Mouse (Mus musculus) c-Kit-positive CD71-positive TER-119-negative erythroid progenitor cells, embryonic 14.5 days (primary cell): Measurements from ENCODE around the gene Fam171a2.

Experiments used
- DNase-seq: peaks from one replicate; pipeline ENCODE4 v3.0.0-alpha.2; 2013; ENCODE audit warnings: low read depth

The Fam171a2 gene

DNA sequence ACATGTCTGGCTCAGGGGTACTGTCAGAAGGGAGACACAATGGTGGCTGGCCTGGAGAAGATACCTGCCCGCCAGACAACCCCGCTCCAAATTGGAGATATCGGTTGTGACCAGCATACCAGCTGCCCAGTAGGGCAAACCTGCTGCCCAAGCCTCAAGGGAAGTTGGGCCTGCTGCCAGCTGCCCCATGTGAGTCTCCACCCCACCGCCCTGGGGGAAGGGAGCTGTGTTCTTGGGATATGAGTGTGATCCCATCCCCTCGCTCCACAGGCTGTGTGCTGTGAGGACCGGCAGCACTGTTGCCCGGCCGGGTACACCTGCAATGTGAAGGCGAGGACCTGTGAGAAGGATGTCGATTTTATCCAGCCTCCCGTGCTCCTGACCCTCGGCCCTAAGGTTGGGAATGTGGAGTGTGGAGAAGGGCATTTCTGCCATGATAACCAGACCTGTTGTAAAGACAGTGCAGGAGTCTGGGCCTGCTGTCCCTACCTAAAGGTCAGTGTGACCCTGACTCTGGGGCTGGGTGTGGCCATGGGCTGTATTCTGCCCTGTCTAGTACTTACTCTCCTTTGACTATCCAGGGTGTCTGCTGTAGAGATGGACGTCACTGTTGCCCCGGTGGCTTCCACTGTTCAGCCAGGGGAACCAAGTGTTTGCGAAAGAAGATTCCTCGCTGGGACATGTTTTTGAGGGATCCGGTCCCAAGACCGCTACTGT, 11.6 kb downstream of the Fam171a2 start:
- no peak for DNase-seq

- no peak for DNase-seq
Observed at GRCm38 (mm10) chr11:102434816-102435705, 12.4 kb downstream of the Fam171a2 start.

DNA sequence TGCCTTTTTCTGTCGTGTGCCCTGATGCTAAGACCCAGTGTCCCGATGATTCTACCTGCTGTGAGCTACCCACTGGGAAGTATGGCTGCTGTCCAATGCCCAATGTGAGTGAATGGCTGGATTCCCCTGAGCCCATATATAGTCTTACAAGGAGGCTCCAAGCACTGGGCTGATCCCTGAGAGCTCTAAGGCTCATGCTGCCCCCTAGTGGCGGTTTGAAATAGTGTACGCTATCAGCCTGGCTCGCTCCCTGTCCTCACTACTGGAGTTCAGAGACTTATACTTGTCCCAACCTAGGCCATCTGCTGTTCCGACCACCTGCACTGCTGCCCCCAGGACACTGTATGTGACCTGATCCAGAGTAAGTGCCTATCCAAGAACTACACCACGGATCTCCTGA, 13.1 kb downstream of the Fam171a2 start:
- DNase-seq, result peak; percentile 84

DNA sequence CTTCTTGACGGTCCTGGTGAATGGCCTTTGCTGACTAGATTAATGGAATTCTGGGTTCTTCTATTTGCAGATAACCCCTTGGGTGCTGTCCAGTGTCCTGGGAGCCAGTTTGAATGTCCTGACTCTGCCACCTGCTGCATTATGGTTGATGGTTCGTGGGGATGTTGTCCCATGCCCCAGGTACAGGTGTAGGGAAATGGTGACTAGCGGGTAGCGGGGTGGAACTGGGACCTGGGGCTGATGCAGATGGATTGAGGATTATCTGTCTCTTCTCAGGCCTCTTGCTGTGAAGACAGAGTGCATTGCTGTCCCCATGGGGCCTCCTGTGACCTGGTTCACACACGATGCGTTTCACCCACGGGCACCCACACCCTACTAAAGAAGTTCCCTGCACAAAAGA, 13.6 kb downstream of the Fam171a2 start:
- no peak for DNase-seq

DNA sequence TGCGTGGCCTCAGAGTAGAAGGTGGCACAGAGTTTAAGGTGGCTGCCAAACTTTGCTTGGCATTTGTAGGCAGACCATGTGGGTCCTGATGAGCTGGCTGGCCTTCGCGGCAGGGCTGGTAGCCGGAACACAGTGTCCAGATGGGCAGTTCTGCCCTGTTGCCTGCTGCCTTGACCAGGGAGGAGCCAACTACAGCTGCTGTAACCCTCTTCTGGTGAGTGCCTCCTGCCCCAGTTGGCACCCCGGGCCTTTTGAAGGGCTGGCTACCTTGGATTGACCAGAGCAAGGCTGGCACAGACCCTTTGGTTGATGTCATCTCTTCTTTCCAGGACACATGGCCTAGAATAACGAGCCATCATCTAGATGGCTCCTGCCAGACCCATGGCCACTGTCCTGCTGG, 14.6 kb downstream of the Fam171a2 start:
- DNase-seq, result no peak

DNA sequence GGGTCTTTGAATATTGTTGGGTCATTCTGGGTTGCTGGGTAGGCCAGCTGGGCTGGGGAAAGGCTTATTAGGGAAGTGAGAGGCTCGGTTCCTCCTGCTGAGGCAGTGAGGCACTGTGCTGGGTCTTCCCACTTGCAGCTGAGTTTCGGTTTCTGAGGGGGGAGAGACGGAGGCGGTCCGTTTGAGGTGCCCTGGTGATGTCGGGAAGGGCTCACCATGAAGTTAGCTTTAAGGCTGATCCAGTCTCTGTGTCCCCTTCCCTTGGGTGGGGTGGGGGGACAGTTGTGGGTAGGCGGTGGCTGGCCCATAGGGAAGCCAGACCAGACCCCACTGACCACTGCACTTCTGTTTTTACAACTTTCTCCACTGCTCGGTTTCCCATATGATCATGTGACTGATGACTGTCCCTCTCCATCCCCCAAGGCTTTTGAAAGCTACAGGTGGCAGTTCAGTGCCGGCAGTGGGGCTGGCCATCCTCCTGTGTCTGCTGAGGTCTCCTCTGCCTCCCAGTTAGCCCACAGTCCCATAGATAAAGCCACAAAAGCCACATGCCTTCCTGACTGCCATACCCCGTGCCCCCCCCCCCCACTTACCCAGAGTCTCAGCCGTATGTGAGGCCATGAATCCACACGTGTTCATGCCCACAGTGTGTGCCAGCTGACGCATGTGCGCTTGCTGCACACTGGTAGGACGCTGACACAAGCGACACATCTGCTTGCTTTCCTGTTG, 15.2 kb downstream of the Fam171a2 start:
- no peak for DNase-seq

GRCm38 (mm10) chr11:102431728-102432114, 15.8 kb downstream of the Fam171a2 start:
- DNase-seq, result no peak

- peak; percentile 84 for DNase-seq
Observed at GRCm38 (mm10) chr11:102431018-102431645, 16.4 kb downstream of the Fam171a2 start.

- peak; percentile 74 for DNase-seq
Observed at GRCm38 (mm10) chr11:102430121-102431017, 17.1 kb downstream of the Fam171a2 start, which contains the start of gene Grn. Gene Grn, plus strand, starts transcription at chr11:102430315.

DNA sequence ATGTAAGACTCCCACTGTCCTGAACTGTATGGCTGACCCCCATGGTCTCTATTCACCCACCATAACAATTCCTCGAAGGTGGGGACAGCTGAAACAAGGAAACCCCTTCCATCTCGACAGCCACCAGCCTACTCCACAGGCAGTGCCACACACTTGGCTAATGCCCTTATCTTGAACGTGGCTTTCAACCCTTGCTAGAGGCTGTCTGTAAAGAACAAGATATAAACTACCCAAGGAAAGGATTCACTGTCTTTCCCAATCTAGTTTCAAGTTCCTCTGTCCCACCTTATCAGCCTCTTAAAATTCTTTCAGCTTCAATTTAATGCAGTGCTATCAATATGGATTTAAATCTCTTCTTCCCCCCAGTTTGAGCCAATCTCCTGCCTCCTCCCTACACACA, 17.9 kb downstream of the Fam171a2 start:
- no peak for DNase-seq

- no peak for DNase-seq
Observed at GRCm38 (mm10) chr11:102428981-102429540, 18.4 kb downstream of the Fam171a2 start.

- no peak for DNase-seq
Observed at GRCm38 (mm10) chr11:102425555-102426316, 21.7 kb downstream of the Fam171a2 start.

DNA sequence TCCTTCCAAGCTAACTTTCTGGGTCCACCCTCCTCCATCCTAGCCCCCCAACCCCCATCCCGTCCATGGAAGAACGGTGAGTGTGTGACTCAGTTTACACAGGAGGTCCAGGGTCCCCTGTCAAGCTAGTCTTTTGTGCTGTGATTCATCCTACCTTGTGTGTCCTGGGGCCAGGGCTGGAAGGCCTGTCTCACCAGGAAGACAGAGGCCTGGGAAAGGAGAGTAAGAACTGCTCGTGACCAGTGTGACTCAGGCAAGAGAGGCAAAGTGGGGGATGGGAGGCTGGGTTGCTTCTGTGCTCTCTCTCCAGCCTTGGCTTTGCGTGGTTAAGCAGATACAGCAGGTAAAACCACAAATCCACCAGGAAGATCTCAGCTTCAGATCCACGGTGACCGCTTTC, 22.8 kb downstream of the Fam171a2 start:
- no peak for DNase-seq

DNA sequence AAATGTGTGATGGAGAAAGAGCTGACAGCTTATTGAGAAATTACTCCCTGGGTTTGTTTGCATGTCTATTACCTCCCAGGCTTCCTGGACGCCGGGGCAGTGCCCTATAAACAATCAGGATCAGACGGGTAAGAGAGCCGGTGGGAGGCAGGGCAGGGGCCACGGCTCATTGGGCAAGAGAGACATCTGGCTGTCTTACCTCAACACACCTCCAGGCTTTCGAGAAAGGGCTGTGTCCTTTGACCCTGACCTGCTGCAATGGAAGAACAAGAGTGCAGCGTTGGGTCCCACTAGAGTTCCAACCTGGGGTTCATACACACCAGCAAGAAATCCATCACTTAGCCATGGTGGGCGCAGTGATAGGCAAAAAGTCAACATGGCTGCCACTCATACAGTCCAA, 25.9 kb downstream of the Fam171a2 start:
- no peak for DNase-seq

DNA sequence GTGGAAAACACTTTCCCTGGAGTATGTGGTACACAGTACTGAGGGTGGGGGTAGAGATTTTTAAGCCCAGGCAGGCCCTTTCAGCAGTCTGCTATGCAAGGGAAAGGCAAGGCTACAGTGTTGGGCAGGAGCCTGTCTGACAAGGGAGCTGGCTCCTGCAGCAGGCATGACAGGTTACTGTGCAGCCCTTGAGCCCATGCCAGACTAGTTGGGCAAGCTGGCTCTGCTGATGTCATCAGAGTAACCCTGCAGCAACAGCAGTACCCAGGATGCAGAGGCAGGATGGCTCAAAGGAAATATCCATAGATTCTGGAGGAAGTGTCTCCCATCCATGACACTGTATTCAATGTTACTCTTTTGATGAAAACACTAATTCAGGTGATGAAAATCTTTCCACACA, 28.6 kb downstream of the Fam171a2 start:
- no peak for DNase-seq

GRCm38 (mm10) chr11:102417160-102417559, 30.3 kb downstream of the Fam171a2 start:
- DNase-seq, result no peak

DNA sequence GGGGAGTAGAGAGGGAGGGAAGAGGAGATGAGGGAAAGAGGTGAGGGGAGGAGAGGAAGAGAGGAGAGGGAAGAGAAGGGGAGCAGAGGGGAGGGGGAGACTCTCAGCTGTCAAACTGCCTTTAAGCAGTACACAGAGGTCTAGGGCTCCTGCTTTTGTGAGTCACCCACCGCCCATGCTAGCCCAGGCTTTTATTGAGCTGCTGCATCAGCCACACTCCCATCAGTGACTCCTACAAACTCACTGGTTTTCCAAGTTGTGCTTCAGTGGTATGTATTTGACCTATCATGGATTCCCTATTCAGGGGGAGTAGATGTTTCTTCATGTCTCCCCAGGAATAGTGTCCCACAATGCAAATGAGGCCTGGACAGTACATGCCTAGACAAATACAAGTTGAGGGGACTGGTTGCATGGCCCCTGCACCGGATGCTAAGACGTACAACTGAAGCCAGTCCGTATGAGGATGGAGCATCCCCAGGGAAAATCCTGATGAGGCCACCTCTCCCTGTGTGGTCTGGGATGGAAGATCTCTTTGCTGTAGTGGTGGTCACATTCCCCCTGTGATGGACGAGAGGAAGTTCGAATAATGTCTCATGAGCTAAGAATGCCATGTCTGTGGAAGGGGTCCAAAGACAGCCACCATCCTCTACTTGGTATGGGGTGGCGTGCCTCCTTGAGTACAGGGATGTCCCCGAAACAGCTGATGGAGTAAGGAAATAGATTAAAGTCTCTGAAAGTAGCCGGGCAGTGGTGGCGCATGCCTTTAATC, 32.3 kb downstream of the Fam171a2 start:
- no peak for DNase-seq

DNA sequence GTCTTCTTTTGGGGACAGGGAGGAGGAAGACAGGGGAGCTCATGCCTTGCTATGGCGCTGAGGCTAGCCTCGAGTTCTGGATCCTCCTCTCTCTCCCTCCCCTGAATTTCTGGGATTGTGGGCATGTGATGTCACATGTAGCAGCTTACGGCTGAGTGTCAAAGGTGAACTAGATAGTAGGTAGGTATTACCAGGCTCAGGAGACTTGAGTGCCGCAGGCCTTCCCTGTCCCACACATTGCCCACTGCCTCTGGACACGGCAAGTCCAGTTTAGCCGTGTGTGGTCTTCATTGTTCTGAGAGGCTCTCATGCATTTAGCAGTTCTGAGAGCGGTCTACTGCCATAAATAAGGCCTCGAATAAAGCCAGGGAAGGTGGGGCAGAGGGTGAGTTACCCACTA, 34.4 kb downstream of the Fam171a2 start:
- DNase-seq, result no peak

DNA sequence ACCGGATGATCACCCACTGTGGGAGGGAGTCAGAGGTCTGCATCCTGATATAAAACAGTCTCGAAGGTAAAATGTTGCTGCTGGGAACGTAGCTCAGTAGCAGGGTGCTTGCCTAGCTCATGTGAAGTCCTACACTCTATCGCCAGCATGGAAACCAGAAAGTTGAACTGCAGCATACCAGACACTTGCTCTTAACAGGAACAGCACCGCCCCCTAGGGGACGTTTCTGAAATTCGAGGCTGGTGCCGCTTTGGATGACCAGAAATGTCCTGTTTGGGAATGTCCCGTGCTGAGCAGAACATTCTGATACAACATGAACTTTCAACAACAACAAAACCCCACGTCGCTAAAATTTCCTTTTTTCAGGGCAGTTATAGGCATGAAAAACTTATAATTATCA, 35.8 kb downstream of the Fam171a2 start:
- DNase-seq, result peak; percentile 89
